Mouse (Mus musculus): ENCODE measurements around the gene Rhou. TPM values are rescaled to one million over a fixed set of nuclear protein-coding genes. Genes with fewer than 3 reads are reported as not detected.
"Not testable (repeated sequence)": the region's sequence is repeated elsewhere in the genome, so short reads cannot be mapped to it uniquely, and the experiment has no call there.

Gene Rhou
- polyA plus RNA-seq, 1 experiment from 2014 or later: 10.7 TPM

DNA sequence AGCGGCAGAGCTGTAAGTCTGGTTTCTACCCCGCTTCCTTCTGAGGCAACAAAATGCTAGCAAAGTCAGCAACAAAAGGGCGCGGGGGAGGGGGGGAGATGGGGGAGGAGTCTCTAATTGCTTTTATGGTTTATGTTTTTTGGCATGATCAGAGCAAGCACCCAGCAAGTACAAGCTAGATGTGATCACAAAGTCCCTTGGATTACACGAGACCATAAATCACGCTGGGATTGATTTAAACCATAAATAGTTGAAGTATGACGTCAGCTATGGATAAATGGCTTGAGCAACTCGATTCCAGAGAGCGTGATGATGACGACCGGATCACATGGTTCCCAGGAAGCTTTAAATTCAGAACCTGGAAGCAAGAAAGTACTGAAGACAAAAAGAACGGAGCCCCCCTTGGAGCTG, 22.9 kb upstream of the Rhou start:
- Histone ChIP-seq H3K9me3 (replicated peaks) (no peaks in the 10 kb centered on the region), H3K27ac (ENCODE audit: poor library complexity, severe bottlenecking) (no peak overlapping the region), H3K9ac (no peak overlapping the region), H3K4me1 (replicated peaks) (peaks cover 15% of the 10 kb centered on the region), H3K4me2 (peak overlapping the region; percentile 61), H3K36me3 (no peaks in the 10 kb centered on the region), H3K27me3 (replicated peaks) (peaks cover 24% of the 10 kb centered on the region), H3K4me3 (peak overlapping the region; percentile 26)
- WGBS: 32% methylated on average over 12 of the region's 12 CpGs
- no peak for ATAC-seq (ENCODE audit: insufficient number of reproducible peaks, low FRiP score)

DNA sequence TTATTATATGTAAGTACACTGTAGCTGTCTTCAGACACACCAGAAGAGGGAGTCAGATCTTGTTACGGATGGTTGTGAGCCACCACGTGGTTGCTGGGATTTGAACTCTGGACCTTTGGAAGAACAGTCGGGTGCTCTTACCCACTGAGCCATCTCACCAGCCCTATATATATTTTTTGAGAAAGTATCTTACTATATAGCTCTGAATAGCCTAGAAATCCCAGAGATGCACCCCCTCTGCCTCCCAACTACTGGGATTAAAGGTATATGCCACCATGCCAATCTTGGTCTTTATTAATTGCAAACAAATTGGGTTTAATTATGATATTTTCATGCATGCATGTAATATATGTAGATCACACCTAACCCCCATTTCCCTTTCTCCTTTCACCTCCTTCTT, 22.0 kb upstream of the Rhou start:
- Histone ChIP-seq H3K4me1 (replicated peaks) (peaks cover 15% of the 10 kb centered on the region), H3K27me3 (replicated peaks) (peaks cover 21% of the 10 kb centered on the region)
- ATAC-seq (ENCODE audit: insufficient number of reproducible peaks, low FRiP score); H3K9ac ChIP-seq; H3K36me3 ChIP-seq; H3K4me2 ChIP-seq; H3K27ac ChIP-seq (ENCODE audit: poor library complexity, severe bottlenecking); H3K9me3 ChIP-seq (replicated peaks); H3K4me3 ChIP-seq: not testable (repeated sequence)
- 70% methylated on average over 3 of the region's 3 CpGs for WGBS

DNA sequence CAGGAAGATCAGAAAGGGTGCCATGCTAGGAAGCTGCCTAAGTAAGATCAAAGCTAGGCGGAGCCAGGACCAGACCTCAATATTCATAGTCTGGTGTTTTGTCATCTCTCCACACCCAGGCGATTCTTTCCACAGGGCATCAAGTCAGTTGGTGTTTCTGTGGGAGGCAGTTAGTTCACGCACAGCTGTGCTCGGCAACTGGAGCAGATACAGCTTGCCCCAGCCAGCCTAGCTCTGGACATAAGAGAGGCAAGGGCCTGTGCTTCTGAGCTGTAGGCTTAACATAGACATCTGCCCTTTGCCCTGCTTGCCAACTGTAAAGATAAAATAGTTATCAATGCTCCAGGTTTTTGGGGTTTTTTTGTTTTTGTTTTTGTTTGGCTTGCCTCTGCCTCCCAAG, 21.5 kb upstream of the Rhou start:
- Histone ChIP-seq H3K4me1 (replicated peaks) (peaks cover 15% of the 10 kb centered on the region), H3K36me3 (no peaks in the 10 kb centered on the region), H3K27me3 (replicated peaks) (peaks cover 17% of the 10 kb centered on the region), H3K9ac (no peak overlapping the region), H3K9me3 (replicated peaks) (no peaks in the 10 kb centered on the region), H3K4me2 (no peak overlapping the region), H3K27ac (ENCODE audit: poor library complexity, severe bottlenecking) (no peak overlapping the region), H3K4me3 (no peak overlapping the region)
- no peak for ATAC-seq (ENCODE audit: insufficient number of reproducible peaks, low FRiP score)
- 69% methylated on average over 4 of the region's 4 CpGs for WGBS

DNA sequence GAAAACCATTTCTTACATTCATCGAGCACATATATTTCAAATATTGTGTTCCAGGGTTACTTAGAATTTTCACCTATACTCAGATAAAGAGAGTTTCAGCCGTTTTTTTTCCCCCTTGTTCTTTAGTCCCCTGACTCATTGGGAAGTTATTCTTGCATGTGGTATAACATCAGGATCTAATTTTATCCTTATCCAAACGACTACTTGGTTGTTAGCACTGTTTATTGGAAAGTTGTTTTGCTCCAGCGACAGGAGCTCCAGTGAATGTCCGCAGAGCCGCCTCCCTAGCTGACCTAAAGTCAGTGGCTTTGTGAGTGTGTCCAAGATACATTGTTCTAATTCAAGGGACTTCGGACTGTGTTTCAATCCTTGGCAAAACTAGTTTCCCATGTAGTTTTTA, 19.9 kb upstream of the Rhou start:
- no peak overlapping the region for H3K9ac ChIP-seq
- H3K36me3 ChIP-seq: no peaks in the 10 kb centered on the region
- peaks cover 11% of the 10 kb centered on the region for H3K4me1 ChIP-seq (replicated peaks)
- ATAC-seq (ENCODE audit: insufficient number of reproducible peaks, low FRiP score): no peak
- peaks cover 8% of the 10 kb centered on the region; the same call in 1 of the 2 replicates for H3K27me3 ChIP-seq (replicated peaks)
- 48% methylated on average over 7 of the region's 7 CpGs for WGBS
- no peak overlapping the region for H3K27ac ChIP-seq (ENCODE audit: poor library complexity, severe bottlenecking)
- no peak overlapping the region for H3K4me2 ChIP-seq
- H3K9me3 ChIP-seq (replicated peaks): no peaks in the 10 kb centered on the region
- no peak overlapping the region for H3K4me3 ChIP-seq

DNA sequence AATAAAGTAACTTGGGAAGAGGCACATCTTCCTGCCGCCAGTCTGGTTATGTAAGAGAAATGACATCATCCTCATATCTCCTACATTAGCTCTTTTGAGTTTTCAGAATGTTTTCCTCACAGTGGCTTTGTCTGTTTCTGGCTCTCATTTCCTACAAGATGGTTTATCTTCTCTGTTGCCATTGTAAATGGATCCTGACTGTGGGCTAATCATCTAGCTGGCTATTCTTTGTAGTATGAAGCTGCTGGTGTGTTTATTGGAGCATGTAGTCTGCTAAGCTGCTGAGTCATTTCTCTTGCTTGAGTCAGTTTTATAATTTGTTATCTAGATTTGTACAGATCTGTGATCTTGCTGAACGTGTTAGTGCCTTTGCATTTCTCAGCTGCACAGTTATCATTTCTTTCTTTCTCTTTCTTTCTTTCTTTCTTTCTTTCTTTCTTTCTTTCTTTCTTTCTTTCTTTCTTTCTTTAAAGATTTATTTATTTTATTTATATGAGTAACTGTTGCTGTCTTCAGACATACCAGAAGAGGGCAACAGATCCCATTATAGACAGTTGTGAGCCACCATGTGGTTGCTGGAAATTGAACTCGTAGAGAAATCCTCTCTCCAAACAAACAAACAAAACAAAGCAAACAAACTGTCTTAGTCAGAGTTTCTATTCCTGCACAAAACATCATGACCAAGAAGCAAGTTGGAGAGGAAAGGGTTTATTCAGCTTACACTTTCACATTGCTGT, 19.2 kb upstream of the Rhou start:
- H3K9me3 ChIP-seq (replicated peaks): no peaks in the 10 kb centered on the region
- no peak overlapping the region for H3K4me2 ChIP-seq
- no peak overlapping the region for H3K9ac ChIP-seq
- WGBS: 28% methylated on average over 3 of the region's 3 CpGs
- no peak for ATAC-seq (ENCODE audit: insufficient number of reproducible peaks, low FRiP score)
- no peak overlapping the region for H3K27ac ChIP-seq (ENCODE audit: poor library complexity, severe bottlenecking)
- H3K4me1 ChIP-seq (replicated peaks): peaks cover 4% of the 10 kb centered on the region; the same call in 1 of the 2 replicates
- no peak overlapping the region for H3K4me3 ChIP-seq
- H3K27me3 ChIP-seq (replicated peaks): peaks cover 4% of the 10 kb centered on the region; the same call in 1 of the 2 replicates
- no peaks in the 10 kb centered on the region for H3K36me3 ChIP-seq

DNA sequence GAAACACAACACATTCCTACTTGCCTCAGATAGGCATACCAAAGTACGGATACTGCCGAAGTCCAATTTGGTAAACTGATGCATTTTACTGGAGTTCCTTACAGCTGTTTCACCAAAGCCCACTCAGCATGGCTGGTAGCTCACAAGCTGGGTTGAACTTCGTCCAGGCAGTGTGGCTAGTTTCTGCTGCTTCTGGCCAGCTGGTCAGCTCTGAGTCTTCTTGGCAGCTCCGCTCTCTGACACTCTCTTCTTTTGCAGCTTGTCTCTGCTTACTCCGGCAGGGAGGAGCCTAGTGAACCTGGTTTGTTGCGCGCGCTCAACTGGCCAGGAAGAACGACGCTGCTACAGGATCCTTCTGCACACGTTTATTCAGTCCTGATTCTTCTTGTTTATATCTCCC, 18.1 kb upstream of the Rhou start:
- WGBS: 66% methylated on average over 11 of the region's 11 CpGs
- H3K9me3 ChIP-seq (replicated peaks): no peaks in the 10 kb centered on the region
- no peak overlapping the region for H3K4me3 ChIP-seq
- no peak overlapping the region for H3K4me2 ChIP-seq
- H3K4me1 ChIP-seq (replicated peaks): peaks cover 4% of the 10 kb centered on the region; the same call in 1 of the 2 replicates
- H3K9ac ChIP-seq: no peak overlapping the region
- no peak overlapping the region for H3K27ac ChIP-seq (ENCODE audit: poor library complexity, severe bottlenecking)
- ATAC-seq (ENCODE audit: insufficient number of reproducible peaks, low FRiP score): no peak
- H3K36me3 ChIP-seq: no peaks in the 10 kb centered on the region
- 0 out of 2 replicates have a peak, but pooled peaks cover 3% of the 10 kb centered on the region for H3K27me3 ChIP-seq (replicated peaks)

DNA sequence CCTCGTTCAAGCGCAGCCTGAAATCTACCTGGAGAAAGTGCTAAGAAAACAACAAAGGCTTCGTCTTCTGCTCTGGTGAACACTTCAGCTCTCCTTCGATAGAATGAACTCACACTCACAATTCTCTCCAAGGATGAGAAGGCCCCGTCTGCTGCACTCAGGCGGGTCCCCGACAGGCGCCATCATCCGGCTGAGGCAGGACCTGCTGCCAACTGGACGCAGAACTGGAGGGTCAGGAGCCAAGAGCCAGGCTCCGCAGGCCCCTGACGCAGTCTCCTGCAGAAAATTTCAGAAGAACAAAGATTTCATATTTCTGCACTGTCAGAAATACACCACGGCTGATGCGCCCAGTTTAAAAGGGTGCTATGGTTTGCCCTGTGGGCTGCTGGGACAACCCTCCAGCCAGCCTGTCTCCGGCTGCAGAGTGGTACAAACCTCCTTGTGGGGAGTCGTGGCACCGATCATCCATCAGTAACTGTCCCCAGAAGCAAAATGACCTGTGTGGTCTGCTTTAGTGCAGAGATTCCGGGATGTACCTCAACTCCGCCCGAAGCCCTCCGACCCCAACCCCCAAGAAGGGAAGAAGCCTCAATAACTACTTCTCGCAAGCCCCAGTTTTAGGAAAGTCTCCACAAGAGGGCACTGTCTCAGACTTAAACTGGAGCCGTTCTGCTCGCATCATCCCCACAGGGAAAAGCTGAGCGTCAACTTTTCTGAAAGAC, 10.2 kb upstream of the Rhou start:
- no peaks in the 10 kb centered on the region for H3K9me3 ChIP-seq (replicated peaks)
- ATAC-seq (ENCODE audit: insufficient number of reproducible peaks, low FRiP score): no peak
- H3K4me2 ChIP-seq: peak overlapping the region; percentile 64
- peak overlapping the region; percentile 31; the same call in 1 of the 2 replicates for H3K4me3 ChIP-seq
- 0 out of 2 replicates have a peak overlapping the region, but pooled peaks have one; percentile 0 for H3K9ac ChIP-seq
- H3K27me3 ChIP-seq (replicated peaks): peaks cover 17% of the 10 kb centered on the region
- H3K4me1 ChIP-seq (replicated peaks): 0 out of 2 replicates have a peak, but pooled peaks cover 2% of the 10 kb centered on the region
- H3K36me3 ChIP-seq: no peaks in the 10 kb centered on the region
- H3K27ac ChIP-seq (ENCODE audit: poor library complexity, severe bottlenecking): no peak overlapping the region
- WGBS: 18% methylated on average over 25 of the region's 25 CpGs

DNA sequence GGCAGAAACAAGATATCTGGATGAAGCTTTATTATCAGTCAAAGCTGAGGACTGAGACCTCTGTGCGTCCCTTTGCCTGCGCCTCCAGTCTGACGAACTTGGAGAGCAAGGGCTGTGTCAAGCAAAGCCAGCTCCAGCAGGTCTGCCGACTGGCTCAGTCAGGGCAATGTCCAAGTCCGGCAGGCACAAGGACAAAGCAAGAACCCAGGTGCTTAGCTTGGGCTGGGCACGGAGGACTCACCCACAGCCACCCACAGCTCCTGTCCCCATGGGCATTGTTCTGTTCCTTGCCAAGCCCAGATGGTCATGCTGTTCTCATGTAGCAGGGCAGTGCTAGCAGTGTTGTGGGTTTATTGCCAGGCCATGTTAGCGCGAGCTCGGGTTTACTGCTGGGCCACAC, 8.5 kb upstream of the Rhou start:
- no peaks in the 10 kb centered on the region for H3K36me3 ChIP-seq
- H3K27ac ChIP-seq (ENCODE audit: poor library complexity, severe bottlenecking): no peak overlapping the region
- H3K9me3 ChIP-seq (replicated peaks): no peaks in the 10 kb centered on the region
- 0 out of 2 replicates have a peak, but pooled peaks cover 2% of the 10 kb centered on the region for H3K4me1 ChIP-seq (replicated peaks)
- no peak overlapping the region for H3K4me3 ChIP-seq
- H3K9ac ChIP-seq: no peak overlapping the region
- H3K27me3 ChIP-seq (replicated peaks): peaks cover 17% of the 10 kb centered on the region
- no peak overlapping the region for H3K4me2 ChIP-seq
- WGBS: 70% methylated on average over 9 of the region's 9 CpGs
- ATAC-seq (ENCODE audit: insufficient number of reproducible peaks, low FRiP score): no peak

DNA sequence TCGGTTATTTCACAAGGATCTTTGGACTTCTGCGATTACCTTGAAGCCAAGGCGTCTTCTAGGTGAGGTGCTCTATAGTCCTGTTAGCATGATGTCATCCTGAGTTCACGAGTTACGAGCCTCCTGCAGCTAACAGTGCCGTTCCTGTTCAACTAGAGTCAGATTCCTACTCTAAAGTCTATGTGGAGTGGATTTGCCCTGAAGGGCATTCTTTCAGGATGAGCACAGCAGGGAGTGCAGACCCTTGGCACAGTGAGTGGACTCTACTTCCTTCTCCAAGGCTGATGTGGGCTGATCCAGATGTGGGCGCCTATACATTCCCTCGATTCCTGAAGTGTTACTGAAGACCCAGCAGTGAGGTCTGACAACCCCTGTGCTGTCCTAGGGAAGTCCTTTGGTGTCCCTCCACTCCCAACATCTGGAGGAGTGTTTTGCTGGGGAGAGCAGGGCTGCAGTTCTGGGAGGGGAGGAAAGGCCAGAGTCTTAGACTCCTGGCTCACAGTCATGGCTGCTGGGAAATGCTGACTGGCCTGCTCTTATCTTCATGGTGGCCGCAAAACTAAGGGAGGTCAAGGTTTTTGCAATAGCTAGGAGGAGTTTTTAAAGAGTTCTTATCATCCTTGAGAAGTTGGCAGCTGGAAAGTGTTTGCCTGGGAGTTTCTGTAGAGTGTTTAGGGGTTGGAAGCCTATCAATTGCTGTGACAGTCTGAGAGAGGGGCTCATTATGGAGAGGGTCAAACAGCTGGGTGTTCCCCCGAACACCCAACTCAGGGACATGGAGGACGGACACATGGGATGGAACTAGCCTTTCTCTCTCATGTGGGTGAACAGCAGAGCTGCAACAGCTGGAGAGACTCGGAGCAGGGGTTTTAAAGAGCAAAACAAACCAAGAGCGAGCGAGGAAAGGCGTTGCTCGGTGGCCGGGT, 5.2 kb upstream of the Rhou start:
- no peak overlapping the region for H3K4me3 ChIP-seq
- no peaks in the 10 kb centered on the region for H3K9me3 ChIP-seq (replicated peaks)
- H3K27ac ChIP-seq (ENCODE audit: poor library complexity, severe bottlenecking): peak overlapping the region; percentile 5; the same call in 1 of the 2 replicates
- no peak overlapping the region for H3K4me2 ChIP-seq
- WGBS: 63% methylated on average over 17 of the region's 17 CpGs
- no peaks in the 10 kb centered on the region for H3K36me3 ChIP-seq
- 0 out of 2 replicates have a peak, but pooled peaks have one; percentile 17 for ATAC-seq (ENCODE audit: insufficient number of reproducible peaks, low FRiP score)
- H3K4me1 ChIP-seq (replicated peaks): peaks cover 13% of the 10 kb centered on the region
- peaks cover 10% of the 10 kb centered on the region; the same call in 1 of the 2 replicates for H3K27me3 ChIP-seq (replicated peaks)
- no peak overlapping the region for H3K9ac ChIP-seq

DNA sequence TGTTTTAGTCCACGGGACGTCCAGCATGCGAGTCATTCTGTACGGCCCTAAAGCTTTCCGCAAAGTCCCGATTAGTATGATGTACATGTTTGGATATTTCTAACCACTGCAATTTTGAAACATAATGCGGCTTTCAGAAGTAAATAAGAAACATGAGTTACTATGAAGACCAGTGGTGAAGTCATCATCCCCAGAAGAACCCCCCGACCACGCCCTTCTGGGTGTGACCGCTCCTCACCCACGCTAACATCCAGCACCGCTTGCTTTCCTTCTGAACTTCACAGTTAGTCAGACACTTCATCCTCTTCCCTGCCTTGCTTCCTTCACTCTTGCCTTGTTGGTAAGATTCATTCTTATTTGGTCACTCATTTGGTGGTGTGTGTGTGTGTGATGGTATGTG, 4.2 kb upstream of the Rhou start:
- WGBS: 86% methylated on average over 12 of the region's 12 CpGs
- Histone ChIP-seq H3K4me2 (no peak overlapping the region), H3K4me3 (no peak overlapping the region), H3K9ac (no peak overlapping the region), H3K9me3 (replicated peaks) (no peaks in the 10 kb centered on the region), H3K27me3 (replicated peaks) (peaks cover 10% of the 10 kb centered on the region; the same call in 1 of the 2 replicates), H3K4me1 (replicated peaks) (peaks cover 12% of the 10 kb centered on the region), H3K27ac (ENCODE audit: poor library complexity, severe bottlenecking) (no peak overlapping the region), H3K36me3 (no peaks in the 10 kb centered on the region)
- ATAC-seq (ENCODE audit: insufficient number of reproducible peaks, low FRiP score): no peak
